Mouse (Mus musculus) ovary, adult 2 months (tissue): ENCODE results near the gene Arhgef5. TPM values are rescaled to one million over a fixed set of nuclear protein-coding genes. Genes with fewer than 3 reads are reported as not detected.

Experiments
- polyA plus RNA-seq: library from polyadenylated mRNA; depleted of rRNA; stranded (reverse); fragments of >200 nt; gene quantifications from 2 replicates; pipeline ENCODE4 v1.2.3, GENCODE M21; 2012; rRNA removed

Arhgef5 gene
- polyA plus RNA-seq = 15.8 and 21.7 TPM in 2 replicates

DNA sequence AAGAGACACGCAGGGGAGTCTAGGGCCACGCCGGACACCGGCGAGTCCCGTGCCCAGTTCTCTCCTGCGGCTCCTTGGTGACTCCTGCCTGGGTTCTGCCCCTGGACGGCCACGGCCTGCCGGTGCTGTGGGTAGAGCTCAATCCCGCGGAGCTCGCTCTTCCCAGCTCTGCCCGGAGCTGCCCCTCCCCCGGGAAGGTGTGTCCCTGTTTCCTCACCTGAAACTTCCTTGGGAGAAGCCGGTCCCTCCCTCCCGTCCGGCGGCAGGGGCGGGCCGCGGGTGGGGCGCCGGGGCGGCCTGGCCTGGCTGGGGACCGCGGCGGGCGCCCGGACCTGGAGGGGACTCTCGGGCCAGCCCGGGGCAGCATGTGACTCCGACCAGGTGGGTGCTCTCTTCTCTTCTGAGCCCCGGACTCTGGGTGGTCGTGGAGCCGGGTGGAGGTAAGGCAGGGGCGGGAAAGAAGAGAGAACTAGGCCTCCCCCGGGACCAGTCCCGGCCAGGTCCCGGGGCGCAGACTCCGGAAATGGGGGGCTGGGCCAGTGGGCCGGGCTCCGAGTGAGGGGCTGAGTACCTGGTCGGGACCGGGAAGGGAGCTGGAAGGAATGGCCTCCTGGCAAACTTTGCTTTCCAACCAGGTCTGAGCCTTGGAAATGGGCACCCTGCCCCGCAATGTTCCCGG, at the start of gene Arhgef5:
TSS of gene Arhgef5 (plus strand) at position 220 of the 679 bp plus-strand sequence.

DNA sequence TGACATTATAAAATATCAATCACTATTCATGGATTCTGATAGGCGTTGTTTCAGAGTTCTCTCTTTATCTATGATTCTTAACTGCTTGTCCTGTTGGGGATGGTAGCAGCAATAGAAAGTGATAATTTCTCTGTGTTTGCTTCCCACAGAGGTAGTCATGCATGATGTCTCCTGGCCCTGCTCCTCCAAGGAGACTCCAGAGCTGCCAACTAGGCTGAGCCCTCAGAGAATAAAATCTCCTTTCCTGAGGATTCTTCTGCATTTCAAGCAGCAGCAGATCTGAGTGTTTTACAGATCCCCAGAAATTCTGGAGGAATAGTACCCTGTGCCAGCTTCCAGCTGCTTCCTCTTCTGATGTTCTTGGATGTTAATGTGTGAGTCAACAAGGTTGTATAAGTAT, 34.1 kb upstream of the Arhgef5 start, which contains the start of gene Olfr47:
TSS of gene Olfr47 (plus strand) at position 275 of the 400 bp plus-strand sequence.

DNA sequence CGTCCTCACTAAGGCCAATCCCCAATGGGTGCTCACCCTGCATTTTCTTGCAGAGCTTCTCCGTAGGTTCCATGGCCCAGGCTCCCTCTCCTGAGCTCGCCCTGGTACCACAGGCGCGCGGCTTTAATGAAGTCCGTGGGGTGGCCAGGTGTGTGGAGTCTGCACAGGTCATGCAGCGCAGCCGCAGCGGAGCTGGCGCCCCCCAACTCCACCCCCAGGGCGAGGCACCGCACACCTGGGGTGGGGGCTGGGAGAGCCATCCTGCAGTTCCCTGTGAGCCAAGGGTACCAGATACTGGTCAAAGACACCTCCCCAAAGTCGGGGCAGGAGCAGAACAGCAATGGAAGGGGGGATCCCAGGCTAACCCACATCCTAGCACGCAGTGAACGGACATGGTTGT, 44.1 kb downstream of the Arhgef5 start, which contains the start of gene Nobox:
TSS of gene Nobox (minus strand) at position 101 of the 400 bp plus-strand sequence.

Other genes starting within 250 kb of the Arhgef5 start
- gene Olfr441, start 159.2 kb upstream of the Arhgef5 start, polyA plus RNA-seq = not detected in 2 replicates
- not detected in 2 replicates for gene Olfr237-ps1, start 119.0 kb upstream of the Arhgef5 start, polyA plus RNA-seq
- gene Olfr437, start 102.3 kb upstream of the Arhgef5 start, polyA plus RNA-seq = not detected in 2 replicates
- not detected in 2 replicates for gene Olfr13, start 93.4 kb upstream of the Arhgef5 start, polyA plus RNA-seq
- gene Olfr435, start 68.4 kb upstream of the Arhgef5 start, polyA plus RNA-seq = not detected in 2 replicates
- not detected in 2 replicates for gene Olfr434, start 52.6 kb upstream of the Arhgef5 start, polyA plus RNA-seq
- gene Olfr47, start 34.1 kb upstream of the Arhgef5 start, polyA plus RNA-seq = not detected in 2 replicates
- 8.8 and 15.3 TPM in 2 replicates for gene Nobox, start 44.0 kb downstream of the Arhgef5 start, polyA plus RNA-seq